ENCODE assay signal across 16 mouse cellular contexts in the genomic region with DNA sequence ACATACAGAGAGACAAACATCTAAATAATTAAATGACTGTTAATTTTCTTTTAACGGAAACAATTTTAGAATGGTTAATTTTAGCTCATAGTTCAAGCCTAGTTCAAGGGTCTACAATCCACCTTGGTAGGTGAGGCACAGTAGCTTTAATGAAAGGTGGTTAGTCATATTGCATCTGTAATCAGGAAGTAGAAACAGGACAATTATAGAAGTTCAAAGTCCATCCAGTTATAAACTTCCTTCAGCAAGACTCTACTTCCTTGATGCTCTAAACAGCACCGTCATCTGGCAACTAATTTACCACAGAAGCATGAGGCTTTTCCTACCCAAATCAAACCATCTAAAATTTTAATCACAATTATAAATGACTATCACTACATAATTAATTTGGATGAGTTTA.
"Had no signal": no experiment of that assay in that cellular context is flagged by ENCODE, and none has a peak within 500 bp of the region (broad histone marks: within the 10 kb centered on the region; RNA-seq: fewer than 3 reads in every experiment).

No protein-coding gene starts in this region.

- H3K9ac ChIP-seq: lung, embryonic 14.5 days; midbrain, embryonic 12.5 days; neural tube, embryonic 13.5 days; neural tube, embryonic 15.5 days; stomach, embryonic 15.5 days had no signal

- ATAC-seq: midbrain, embryonic 16.5 days had no signal

- H3K4me3 ChIP-seq: midbrain, embryonic 10.5 days; midbrain, embryonic 12.5 days; myocyte; neural tube, embryonic 13.5 days; neural tube, embryonic 15.5 days; stomach, embryonic 15.5 days had no signal

- H3K4me2 ChIP-seq: lung, embryonic 14.5 days; midbrain, embryonic 12.5 days; neural tube, embryonic 13.5 days; neural tube, embryonic 15.5 days; stomach, embryonic 15.5 days had no signal

- DNase-seq: lung, adult 18-20 months; lung, embryonic 14.5 days; lung, postnatal 10 days; lung, postnatal 4 days; midbrain, embryonic 14.5 days; right cerebral cortex, postnatal 14 days; thymus, adult 18-20 months; thymus, postnatal 14 days; thymus, postnatal 36 days had no signal

- H3K27ac ChIP-seq: midbrain, embryonic 10.5 days; midbrain, embryonic 12.5 days; neural tube, embryonic 13.5 days; neural tube, embryonic 15.5 days; stomach, embryonic 15.5 days had no signal

- H3K36me3 ChIP-seq: midbrain, embryonic 10.5 days; midbrain, embryonic 12.5 days; neural tube, embryonic 13.5 days; neural tube, embryonic 15.5 days; stomach, embryonic 15.5 days had no signal

- H3K9me3 ChIP-seq: midbrain, embryonic 10.5 days; midbrain, embryonic 12.5 days; neural tube, embryonic 13.5 days; neural tube, embryonic 15.5 days; stomach, embryonic 15.5 days had no signal

- H3K27me3 ChIP-seq: midbrain, embryonic 12.5 days; neural tube, embryonic 13.5 days; neural tube, embryonic 15.5 days; stomach, embryonic 15.5 days had no signal

- H3K4me1 ChIP-seq: midbrain, embryonic 10.5 days; midbrain, embryonic 12.5 days; neural tube, embryonic 13.5 days; neural tube, embryonic 15.5 days; stomach, embryonic 15.5 days had no signal
